Mouse (Mus musculus): ENCODE measurements around the gene Fibp.

The Fibp gene

DNA sequence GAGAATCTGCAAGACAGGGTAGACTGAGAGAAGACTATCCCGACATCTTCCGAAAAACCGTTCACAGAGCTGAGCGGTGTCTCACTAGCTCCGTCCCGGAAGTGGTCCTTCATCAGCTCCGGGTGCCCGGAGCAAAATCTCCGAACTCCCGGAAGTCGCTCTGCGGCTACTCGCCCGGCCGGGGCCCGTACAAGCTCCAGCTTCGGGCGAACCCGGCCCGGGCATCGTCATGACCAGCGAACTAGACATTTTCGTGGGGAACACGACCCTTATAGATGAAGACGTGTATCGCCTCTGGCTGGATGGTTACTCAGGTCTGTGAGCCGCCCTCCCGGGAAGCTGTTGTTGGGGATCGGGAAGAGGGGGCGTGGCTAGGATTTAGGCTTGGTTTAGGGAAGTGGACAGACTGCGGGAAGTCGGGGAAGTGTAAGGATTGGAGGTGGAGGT, at the start of gene Fibp:
TSS of gene Fibp (plus strand) at position 151 of the 447 bp plus-strand sequence.
- DNase-seq (ENCODE audit: low spot score in 2 of 2): peak; percentile 85 to 91

DNA sequence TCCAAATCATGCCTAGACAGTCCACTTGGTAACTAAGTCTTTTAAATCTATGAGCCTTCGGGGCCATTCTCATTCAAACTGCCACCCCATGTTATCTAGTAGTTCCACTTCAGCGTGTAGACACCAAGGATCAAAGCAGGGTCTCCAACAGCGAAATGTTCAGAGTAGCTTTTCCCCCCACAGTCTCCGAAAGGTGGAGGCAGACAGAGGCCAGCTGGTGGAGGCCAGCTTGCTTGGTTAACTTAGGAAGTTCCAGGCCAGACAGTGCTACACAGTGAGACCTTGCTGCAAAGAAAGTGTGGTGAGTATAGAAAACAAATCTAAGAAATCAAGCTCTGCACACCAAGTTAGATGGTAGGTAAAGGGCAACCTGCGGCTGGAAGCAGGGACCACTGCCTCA, 49.8 kb upstream of the Fibp start:
- DNase-seq (ENCODE audit: low spot score in 2 of 2): no peak

DNA sequence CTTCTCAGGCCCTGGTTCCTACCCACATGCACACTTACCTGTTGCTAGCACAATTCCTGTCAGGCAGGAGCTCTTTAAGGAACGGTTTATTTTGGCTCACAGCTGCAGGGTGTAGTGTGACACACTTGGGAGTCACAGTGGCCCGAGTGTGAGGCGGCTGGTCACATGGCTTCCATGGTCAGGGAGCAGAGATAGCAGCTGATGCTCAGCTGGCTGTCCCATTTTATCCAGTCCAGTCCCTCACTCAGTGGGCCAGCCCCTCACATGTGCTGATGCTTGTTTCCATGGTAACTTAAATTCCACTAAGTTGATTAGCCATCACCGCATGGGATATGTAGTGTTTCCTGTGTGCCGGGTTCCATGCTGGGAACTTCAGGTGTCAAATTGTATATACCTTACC, 48.5 kb upstream of the Fibp start:
- no peak for DNase-seq (ENCODE audit: low spot score in 2 of 2)

DNA sequence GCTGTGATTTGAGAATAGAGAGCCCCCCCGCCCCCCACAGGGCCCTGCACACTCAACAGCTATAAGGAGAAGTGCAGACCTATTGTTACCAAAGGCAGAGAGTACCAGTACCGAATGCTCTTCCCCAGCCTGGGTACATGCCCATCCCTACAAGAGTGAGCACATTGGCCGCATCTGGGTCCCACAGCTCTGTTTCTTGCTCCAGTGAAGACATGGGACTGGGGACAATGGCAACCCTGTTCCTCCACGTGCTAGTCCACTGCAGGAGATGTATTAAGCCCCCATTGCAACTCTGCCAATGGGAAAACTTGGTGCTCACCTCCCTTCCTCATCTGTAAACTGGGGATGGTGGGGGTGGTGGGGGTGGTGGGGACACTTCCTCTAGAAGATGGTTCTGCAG, 46.6 kb upstream of the Fibp start:
- DNase-seq (ENCODE audit: low spot score in 2 of 2): no peak

DNA sequence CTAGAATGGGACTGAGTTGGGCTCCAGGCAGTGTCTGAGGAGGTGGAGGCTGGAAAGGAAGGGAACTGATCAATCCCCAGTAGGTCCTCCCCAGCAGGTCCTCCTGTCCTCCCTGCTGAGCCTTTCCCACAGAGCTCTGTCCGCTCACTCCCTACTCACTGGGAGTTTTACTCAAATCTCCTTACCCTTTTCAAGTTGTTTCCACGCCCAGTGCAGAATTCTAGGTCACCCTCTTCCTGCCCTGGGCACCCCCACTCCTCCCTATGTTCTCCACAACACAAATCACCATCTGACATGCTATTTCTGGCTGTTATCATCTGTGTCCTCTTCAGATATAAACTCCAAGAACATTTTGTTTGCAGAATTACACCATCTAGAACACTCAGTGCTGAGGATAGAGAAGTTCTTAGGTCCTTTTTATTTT, 45.9 kb upstream of the Fibp start:
- no peak for DNase-seq (ENCODE audit: low spot score in 2 of 2)

DNA sequence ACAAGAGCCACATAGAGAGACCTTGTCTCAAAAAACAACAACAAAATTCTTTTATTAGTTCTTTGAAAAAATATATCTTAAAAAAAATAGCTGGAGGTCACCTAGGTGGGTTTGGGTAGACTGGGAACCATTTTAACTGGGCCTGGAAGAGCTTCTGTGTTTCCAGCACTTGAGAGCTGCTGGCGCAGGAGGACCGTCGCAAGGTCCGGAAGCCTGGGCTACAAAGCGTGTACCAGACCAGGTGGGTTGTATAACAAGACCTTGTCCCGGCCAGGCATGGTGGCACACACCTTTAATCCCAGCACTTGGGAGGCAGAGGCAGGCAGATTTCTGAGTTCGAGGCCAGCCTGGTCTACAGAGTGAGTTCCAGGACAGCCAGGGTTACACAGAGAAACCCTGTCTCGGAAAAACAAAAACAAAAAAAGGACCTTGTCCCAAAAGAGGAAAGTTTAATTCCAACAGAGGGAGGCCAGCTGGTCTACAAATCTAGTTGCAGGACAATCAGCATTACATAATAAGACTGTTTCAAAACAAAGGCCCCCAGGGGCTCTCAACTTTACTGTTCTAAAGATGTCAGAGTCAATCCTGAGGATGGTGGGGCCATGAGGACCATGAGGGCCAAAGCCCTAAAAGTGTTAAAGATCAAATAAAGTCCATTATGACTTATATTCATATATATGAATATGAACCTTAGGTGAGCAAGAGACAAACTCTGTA, 41.5 kb upstream of the Fibp start:
- no peak for DNase-seq (ENCODE audit: low spot score in 2 of 2)

DNA sequence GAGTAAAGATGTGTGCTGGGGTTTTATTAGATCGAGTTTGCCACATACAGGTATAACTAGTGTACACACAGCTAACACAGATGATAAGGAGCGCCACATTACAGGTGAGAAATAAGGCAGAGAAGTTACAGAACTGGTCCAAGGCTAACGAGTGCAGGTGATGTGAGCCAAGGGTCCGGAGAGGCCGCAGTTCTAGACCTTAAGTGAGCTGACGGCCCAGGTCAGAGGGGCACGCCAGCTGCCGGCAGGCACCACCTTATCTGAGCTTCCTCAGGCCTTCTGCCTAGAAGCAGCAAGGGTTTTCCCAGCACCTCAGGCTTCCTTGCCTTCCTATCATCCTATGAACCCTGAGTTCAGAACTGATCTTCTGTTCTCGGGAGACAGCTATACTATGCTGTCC, 40.8 kb upstream of the Fibp start:
- no peak for DNase-seq (ENCODE audit: low spot score in 2 of 2)

DNA sequence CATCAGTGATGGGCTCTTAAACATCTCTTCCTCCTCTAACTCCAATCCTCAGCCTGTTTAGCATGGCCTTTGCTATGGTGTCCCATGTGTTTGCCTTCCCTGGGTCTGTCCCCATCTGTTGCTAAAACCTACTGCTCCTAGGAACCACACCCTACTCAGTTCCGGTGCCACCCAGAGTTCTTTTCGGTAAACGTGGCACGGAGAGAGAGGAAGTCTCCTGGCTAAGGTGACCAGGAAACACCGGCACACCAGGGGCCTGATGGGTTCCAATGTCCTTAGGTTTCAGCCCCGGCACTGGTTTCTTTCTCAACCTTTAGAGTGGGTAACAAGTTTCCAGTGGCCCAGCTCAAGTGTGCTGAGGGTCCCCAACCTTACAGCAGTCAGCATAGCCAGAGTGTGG, 39.8 kb upstream of the Fibp start:
- DNase-seq (ENCODE audit: low spot score in 2 of 2): no peak

DNA sequence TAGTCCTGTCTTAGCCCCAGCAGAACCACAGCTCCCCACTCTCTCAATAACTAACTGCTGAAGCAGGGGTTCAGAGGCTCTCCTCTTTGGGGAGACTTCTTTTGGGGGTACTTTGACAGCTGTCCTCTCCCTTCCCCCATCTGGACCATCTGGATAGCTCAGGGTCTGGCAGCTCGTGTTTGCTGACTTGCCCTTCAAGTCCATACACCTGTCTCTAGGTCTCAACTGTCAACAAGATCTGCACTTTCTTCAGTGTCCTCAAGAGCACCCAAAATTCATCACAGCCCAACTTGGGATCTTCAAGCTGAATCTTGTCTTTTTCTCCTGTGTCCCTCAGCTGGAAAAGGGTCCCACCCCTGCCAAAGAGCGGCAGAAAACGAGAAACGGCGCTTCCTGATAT, 38.6 kb upstream of the Fibp start:
- no peak for DNase-seq (ENCODE audit: low spot score in 2 of 2)

DNA sequence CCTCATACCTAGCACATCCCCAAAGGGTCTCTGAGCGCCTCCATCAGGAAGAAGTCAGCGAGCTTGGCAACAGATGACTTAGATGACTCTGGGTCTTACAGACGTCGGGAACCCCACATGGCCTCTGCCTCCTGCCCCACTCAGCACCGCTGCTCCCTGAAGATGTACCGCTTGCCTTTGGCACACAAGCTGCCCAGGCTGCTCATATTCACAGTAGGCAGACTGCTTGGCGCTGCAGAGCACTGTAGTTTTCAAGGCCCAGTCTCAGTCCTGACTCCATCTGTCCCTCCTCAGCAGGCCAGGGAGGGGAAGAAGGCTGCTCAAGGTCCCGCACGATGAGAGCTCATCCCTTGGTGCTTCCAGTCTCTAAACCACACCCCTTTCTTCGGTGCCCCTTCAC, 38.1 kb upstream of the Fibp start:
- DNase-seq (ENCODE audit: low spot score in 2 of 2): no peak

DNA sequence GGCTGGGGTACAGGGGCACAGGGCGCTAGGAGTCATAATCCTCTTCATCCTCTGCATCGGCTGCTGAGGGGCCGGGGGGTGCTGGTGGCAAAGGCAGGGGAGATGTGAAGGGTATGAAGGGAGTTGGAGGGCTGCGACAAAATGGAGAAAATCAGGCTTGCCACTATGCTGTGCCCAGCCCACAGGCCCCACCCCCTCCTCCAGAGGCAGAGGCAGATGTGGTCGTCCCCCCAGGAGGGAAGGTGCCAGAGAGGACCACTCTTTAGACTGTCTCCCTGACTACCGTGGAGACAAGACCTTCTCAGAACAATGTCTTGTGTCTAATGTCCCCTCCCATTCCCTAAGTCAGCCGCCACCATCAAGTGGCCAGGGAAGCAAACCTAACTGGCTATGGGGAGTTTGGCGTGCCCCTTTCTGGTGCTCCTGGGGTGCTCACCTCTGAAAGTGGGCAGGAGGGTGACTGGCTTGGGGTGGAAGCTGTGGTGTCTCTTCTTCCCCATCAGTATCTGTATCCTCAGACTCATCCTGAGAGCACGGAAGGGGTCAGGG, 37.4 kb upstream of the Fibp start:
- no peak for DNase-seq (ENCODE audit: low spot score in 2 of 2)

DNA sequence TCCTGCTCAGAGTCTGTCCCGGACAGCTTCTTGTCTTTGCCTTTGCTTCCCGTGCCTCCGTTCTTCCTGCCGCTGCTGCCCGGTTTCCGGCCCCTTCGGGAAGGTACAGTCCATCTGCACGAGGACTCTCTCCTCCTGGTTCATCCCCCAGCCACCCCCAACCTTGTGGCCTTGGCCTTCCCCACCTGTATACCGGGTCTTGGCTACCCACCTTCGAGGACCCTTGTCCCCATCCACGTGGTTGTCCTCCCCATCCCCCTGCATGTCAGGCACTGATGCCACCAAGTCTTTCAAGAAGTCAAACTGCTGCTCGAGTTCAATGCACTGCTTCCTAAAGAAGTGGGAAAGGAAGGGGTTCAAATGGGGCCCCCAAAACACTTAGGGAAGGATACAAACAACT, 36.9 kb upstream of the Fibp start:
- DNase-seq (ENCODE audit: low spot score in 2 of 2): no peak

DNA sequence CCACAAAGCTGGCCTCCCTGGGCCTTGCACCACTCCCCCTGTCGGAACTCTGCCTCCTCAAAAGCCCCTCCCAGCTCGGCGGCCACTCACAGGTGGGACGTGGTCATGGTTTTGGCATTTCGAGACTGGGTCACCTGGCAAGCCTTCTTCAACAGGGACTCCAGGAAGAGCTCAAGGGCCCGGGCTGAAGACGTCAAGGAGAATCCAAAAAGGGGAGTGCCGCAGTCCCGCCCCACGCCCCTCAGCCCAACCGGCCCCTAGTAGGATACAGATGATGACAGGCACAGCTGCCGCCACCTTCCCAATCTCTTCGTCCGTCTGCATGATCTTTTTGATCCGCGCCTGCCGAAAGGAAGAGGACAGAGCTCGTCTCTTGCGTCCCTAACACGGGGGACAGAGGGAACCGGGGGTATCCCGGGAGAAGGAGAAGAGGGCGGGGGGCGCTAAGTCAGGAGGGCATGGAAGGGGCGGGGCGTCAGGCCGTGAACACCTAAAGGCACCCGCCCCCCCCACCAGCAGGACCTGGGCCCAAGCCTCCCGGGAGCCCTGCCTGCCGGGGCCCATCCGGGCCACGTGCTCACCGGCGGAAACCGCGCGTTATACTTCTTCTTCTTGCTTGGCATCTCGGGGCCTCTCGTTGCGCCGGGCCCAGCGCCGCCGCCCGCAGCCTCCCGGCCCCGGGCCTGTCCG, 36.2 kb upstream of the Fibp start:
- DNase-seq (ENCODE audit: low spot score in 2 of 2): peak in 1 of 2 experiments; percentile 71

DNA sequence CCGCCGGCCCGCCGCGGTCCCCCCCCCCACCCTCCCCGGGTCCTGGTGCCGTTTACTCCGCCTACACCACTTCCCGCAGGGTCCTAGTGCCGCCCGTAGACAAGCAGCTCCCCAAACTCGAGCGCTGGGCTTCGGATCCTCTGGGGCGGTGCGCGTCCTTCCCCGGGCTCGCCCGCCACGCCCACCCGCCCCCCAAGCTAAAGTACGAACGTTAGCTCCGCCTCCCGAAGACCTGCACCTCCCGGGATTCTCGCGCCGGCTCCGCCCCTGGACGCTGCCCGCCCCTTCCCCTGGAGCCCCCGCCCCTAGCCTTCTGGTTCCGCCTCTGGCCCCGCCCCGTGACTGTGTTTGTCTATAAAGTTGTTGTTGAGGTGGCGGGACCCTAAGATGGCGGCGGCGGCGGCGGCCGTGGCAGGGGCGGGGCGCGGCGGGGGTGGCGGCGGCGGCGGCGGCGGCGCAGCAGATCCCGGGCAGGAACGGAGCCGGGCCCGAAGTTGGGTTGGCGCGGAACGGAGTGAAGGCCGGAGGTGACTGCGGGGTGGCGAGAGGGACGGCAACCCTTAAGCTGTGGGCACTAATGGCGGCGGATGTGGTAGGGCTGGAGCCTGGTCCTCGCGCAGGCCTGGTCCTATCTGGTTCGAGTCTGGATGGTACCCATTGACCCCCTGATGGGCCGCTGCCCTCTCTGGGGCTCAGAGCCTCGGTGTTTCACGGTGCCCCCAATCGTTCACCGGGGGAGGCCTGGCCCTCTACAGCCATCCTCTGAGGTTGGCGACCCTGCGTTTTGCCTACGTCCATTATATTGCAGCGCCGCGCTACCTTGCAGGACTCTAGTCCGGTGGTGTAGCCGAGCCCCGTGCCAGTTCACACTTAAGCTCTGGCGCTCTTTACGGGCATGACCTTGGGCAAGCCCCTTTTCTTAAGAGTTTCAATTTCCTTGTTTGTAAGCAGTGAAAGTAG, 35.4 kb upstream of the Fibp start, which contains the start of the genes Drap1 and AI837181:
TSS of gene Drap1 (minus strand) at position 198 of the 960 bp plus-strand sequence.
TSS of gene AI837181 (plus strand) at position 363 of the 960 bp plus-strand sequence.
- DNase-seq (ENCODE audit: low spot score in 2 of 2): peak; percentile 90 to 93

DNA sequence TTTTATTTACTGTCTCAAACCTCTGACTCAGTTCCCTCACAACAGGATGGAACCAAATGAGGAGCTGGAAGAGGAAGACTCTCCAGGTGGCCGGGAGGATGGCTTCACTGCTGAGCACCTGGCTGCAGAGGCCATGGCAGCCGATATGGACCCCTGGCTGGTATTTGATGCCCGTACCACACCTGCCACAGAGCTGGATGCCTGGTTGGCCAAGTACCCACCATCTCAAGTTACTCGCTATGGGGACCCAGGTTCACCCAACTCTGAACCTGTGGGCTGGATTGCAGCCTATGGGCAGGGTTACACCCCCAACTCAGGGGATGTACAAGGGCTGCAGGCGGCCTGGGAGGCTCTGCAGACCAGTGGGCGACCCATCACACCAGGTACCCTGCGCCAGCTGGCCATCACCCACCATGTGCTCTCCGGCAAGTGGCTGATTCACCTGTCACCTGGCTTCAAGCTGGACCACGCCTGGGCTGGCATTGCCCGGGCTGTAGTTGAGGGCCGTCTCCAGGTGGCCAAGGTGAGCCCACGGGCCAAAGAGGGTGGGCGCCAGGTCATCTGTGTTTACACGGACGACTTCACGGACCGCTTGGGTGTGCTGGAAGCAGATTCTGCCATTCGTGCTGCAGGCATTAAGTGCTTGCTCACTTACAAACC, 34.4 kb upstream of the Fibp start:
- DNase-seq (ENCODE audit: low spot score in 2 of 2): no peak

DNA sequence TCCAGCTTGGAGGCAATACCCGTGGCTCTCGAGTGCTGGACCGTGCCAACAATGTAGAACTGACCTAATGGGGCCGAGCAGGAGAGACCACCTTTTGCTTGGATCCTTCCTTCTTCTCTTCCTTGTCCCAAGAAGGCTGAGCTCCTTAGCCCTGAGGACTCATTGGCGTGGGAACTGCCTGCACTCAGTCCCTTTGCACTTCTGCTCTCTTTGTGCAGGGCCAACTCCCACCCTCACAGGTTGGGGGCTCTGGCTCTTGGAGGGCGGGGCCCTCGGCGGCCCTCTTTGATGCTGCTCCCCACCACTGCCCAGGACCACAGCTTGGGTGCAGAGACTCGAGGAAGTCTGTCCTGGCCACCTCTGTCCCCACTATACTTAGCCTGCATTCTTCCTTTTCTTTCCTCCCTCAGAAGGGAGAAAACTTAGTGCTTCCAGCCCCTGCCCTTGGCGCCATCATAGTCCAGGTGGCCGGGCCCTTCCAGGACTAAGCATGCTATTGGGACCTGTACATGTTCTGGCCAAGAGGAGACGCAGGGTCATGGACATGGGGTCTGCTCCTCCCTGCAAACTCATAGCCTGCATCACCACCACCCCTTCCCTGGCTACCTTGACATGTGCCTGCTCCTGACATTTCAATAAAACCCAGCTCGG, 33.6 kb upstream of the Fibp start:
- DNase-seq (ENCODE audit: low spot score in 2 of 2): no peak

DNA sequence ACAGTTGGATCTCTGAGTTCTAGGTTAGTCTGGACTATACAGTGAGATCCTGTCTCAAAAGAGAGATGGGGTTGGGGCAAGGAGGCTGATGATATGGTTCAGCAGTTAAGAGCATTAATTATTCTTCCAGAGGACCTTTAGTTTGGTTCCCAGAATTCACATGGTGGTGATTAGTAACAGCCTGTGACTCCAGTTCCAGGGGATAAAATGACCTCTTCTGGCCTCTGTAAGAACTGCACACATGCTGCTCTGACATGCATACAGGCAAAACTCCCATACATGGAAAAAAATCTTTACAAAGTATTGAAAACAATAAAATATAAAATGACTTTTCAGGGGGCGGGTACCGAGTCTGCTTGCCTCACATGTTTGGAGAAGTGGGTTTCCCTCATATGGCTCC, 32.3 kb upstream of the Fibp start:
- no peak for DNase-seq (ENCODE audit: low spot score in 2 of 2)

DNA sequence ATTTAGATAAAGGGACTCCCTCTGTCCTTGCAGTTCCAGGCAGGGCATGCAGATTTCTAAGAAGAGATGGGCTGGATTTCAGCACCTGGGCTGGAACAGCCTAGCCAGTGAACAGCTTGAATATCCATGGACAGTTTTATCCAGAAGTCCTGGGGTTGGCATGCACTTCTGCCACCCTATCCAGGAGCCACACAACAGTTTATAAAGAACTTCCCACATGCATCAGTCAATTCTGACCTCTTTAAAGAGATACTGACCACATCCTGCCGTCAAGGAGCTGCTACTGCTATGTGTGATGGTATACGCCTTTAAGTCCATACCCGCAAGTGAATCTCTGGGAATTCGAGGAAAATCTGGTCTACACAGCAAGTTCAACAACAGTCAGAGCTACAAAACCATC, 31.2 kb upstream of the Fibp start:
- DNase-seq (ENCODE audit: low spot score in 2 of 2): no peak

DNA sequence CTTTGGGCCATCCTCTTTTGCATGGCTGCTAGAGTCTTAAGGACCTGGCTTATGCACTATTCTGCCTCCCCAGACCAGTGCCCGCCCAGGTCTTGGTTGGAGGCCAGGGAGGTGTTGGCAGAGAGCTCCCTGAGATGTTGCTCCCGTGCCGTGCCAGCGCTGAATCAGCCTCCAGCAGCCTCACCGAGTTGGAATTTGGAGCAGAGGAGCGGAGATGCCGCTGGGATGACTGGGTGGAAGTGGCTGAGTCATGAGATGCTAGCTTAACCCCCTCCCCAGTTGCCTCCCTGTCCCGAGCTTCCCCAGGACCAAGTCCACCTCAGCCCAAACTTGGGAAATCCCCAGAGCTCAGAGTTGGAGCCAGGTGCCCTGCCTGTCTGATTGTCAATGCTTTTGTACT, 30.6 kb upstream of the Fibp start:
- DNase-seq (ENCODE audit: low spot score in 2 of 2): no peak

DNA sequence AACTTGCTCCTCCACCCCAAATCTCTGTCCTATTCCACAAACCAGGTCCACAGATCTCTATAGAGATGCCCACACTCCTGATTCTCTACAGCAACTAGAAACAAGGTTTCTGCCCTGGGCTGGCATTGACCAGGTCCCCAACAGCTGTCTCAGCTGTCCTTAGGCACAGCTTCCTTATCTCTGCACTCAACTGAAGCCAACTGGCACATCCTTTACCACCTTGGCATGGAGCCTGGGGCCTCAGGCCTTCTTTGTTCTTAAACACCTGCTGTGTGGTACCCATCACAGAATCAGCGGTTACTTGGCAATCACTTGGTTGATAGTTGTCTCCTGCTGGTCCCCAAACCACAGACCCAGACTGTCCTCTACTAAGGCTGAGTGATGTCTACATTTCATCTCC, 30.0 kb upstream of the Fibp start:
- no peak for DNase-seq (ENCODE audit: low spot score in 2 of 2)

Measured in right cerebral cortex, adult 2 months (tissue).